Mouse (Mus musculus) heart, embryonic 14.5 days (tissue): ENCODE measurements around the gene Lrrc4c. TPM values are rescaled to one million over a fixed set of nuclear protein-coding genes. Genes with fewer than 3 reads are reported as not detected.
A peak's percentile ranks its signal among the peaks of the same experiment; 100 is the strongest.

Source experiments
- ATAC-seq: fragments of 200-750 bp; cut with Nextera tagmentation; 2 replicates; pipeline ENCODE4 v1.8.0; 2017; ENCODE audit warnings: low read depth, moderate TSS enrichment; ENCODE audit not compliant: insufficient number of reproducible peaks, insufficient read depth, low FRiP score
- H3K27ac ChIP-seq, 2 experiments: fragments of 200-500 bp in 1 of 2; fragments of 300-500 bp in 1 of 2; sonication (generic) in 1 of 2; replicated peaks in 1 of 2; 2 replicates each; pipeline ENCODE4 v1.5.1; 2012 to 2014; ENCODE audit warnings: low read depth in 2 of 2, low read length in 2 of 2, control low read depth in 1 of 2, mild to moderate bottlenecking in 1 of 2, mixed read lengths in 1 of 2; ENCODE audit not compliant: control insufficient read depth in 1 of 2, insufficient read depth in 1 of 2
- H3K27me3 ChIP-seq: fragments of 300-500 bp; sonication (generic); 2 replicates; pipeline ENCODE4 v1.6.1; 2014; ENCODE audit warnings: mild to moderate bottlenecking, low read length, control low read depth; ENCODE audit not compliant: control insufficient read depth, insufficient read depth
- H3K36me3 ChIP-seq: fragments of 300-500 bp; sonication (generic); 2 replicates; pipeline ENCODE4 v1.6.1; 2014; ENCODE audit warnings: mild to moderate bottlenecking, control low read depth, low read length, mixed read lengths; ENCODE audit not compliant: control insufficient read depth, insufficient read depth
- H3K4me1 ChIP-seq, 2 experiments: fragments of 200-500 bp in 1 of 2; fragments of 300-500 bp in 1 of 2; sonication (generic) in 1 of 2; 2 replicates each; pipeline ENCODE4 v1.6.1; 2012 to 2014; ENCODE audit warnings: low read length in 2 of 2, control low read depth in 1 of 2, mixed read lengths in 1 of 2; ENCODE audit not compliant: control insufficient read depth in 2 of 2, insufficient read depth in 2 of 2
- H3K4me2 ChIP-seq: fragments of 300-500 bp; sonication (generic); 2 replicates; pipeline ENCODE4 v1.6.1; 2014; ENCODE audit warnings: mild to moderate bottlenecking, low read length
- H3K4me3 ChIP-seq, 2 experiments: fragments of 200-500 bp in 1 of 2; fragments of 300-500 bp in 1 of 2; sonication (generic) in 1 of 2; 2 replicates each; pipeline ENCODE4 v1.5.1; 2012 to 2014; ENCODE audit warnings: low read length in 2 of 2, mild to moderate bottlenecking in 2 of 2, control low read depth in 1 of 2, low read depth in 1 of 2, moderate library complexity in 1 of 2; ENCODE audit not compliant: control insufficient read depth in 1 of 2, insufficient read depth in 1 of 2
- H3K9ac ChIP-seq: fragments of 300-500 bp; sonication (generic); 2 replicates; pipeline ENCODE4 v1.6.1; 2014; ENCODE audit warnings: mild to moderate bottlenecking, low read length
- H3K9me3 ChIP-seq: fragments of 300-500 bp; sonication (generic); 2 replicates; pipeline ENCODE4 v1.6.1; 2016; ENCODE audit warnings: low read length, control low read depth; ENCODE audit not compliant: control insufficient read depth
- WGBS: fragments of 180-500 bp; shearing (Covaris S2); extraction: QIAGEN DNeasy Blood & Tissue Kit; methylation state at CpG from one replicate; pipeline ENCODE4 v1.1.7; 2014; 5-methylcytosine and 5-hydroxymethylcytosine counted together
- polyA plus RNA-seq: library from polyadenylated mRNA; unstranded; fragments of >200 nt; fragmentation: Nextera tagmentation; extraction: Ambion mirVana; gene quantifications from 2 replicates; pipeline ENCODE4 v1.2.1, GENCODE M21; 2014

The Lrrc4c gene
- polyA plus RNA-seq, result 1.2 and 1.8 TPM in 2 replicates

DNA sequence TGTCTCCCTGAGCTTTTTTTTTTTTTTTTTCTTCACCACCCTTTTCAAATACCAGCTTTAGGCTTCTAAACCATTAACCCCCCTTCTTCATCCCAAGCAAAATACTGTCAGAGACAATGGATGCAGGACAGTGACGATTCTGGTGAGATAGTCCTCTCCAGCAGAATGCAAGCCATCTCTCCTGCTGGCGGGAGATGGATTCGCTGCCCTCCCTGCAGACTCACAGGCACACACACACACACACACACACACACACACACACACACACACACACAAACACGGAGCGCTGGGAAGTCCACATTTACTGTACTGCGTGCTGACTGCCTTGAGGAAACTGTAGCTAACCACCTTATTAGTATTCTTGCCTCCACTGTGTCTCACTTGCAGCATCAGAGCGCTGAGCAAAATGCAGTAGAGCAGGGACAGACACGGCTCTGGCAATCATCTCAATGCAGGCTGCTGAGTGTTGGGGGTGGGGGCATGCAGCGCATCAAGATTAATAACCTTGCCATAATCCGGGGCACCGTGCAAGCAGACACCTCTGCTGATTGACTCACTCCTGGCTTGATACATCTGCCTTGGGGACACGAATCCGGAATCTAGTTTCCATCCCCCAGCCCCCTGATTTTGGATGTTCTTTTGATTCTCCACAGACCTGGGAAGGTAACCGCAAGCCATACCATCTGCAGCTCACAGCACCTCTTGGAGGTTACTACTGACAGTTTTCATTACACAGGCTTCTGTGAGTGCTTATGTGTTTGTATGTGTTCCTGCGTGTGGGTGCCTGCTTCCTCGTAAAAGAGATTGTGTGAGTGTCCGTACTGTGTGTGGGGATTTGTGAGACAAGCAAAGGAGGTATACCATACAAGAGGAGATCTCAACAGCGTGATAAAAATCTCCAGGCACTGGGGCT, at the start of gene Lrrc4c:
Gene Lrrc4c (plus strand): TSS at position 783 of the 913 bp plus-strand sequence.
- peaks cover 4 to 13% of the 10 kb centered on the region in 2 experiments; a peak in 2 of 4 replicates for H3K4me1 ChIP-seq
- no peak within 1 kb of the TSS; a peak in 1 of 4 replicates for H3K27ac ChIP-seq
- WGBS, result 12% methylated on average over 18 of the region's 18 CpGs
- peak within 1 kb of the TSS; percentile 28 to 40 for H3K4me3 ChIP-seq
- peak within 1 kb of the TSS; percentile 62 for H3K9ac ChIP-seq
- ATAC-seq, result no peak; the same call in 1 of the 2 replicates
- no peaks in the 10 kb centered on the region for H3K36me3 ChIP-seq
- H3K27me3 ChIP-seq, result no peaks in the 10 kb centered on the region
- H3K4me2 ChIP-seq, result peak within 1 kb of the TSS; percentile 67
- no peaks in the 10 kb centered on the region for H3K9me3 ChIP-seq

DNA sequence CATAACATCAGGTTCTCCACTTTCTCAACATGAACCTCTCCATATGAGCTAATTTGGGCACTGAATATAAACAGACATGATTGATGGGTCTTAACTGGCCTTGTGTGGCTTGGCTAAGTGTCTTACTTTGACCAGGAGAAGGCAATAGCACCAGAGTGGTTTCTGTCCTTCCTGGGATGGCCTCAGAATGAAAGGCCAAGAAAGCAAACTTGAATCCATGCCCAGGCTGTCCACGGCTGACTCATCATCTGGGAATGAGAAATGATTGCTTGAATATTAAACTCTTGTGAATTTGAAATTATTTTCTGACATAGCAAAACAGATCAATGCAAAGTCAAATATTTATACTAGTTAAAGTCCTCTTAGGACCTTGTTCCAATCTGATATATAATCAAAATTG, 42.9 kb upstream of the Lrrc4c start:
- Histone ChIP-seq H3K4me2 (no peak overlapping the region), H3K27ac (no peak overlapping the region), H3K9me3 (no peaks in the 10 kb centered on the region), H3K4me3 (no peak overlapping the region), H3K9ac (no peak overlapping the region), H3K4me1 (no peaks in the 10 kb centered on the region), H3K27me3 (no peaks in the 10 kb centered on the region), H3K36me3 (no peaks in the 10 kb centered on the region)
- no peak for ATAC-seq
- 73% methylated on average over 1 of the region's 1 CpGs for WGBS

DNA sequence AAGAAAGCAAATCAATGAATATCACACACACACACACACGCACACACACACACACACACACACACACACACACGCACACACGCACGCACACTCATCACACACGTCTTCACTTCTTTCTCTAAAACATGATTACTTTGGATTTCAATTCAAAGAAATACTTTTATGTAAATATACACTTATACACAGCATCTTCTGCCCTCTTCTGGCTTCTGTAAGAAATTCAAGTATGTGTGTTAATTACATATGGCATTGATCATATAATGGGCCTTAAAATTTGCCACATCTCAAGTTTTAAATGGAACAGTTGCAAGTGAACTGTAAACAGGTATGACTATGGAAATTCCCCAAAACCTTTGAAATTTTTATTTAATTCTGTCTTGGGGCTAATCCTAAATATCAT, 35.0 kb upstream of the Lrrc4c start:
- ATAC-seq, result no peak
- Histone ChIP-seq H3K36me3 (no peaks in the 10 kb centered on the region), H3K9me3 (no peaks in the 10 kb centered on the region), H3K9ac (no peak overlapping the region), H3K27me3 (no peaks in the 10 kb centered on the region), H3K4me3 (no peak overlapping the region), H3K27ac (no peak overlapping the region), H3K4me2 (no peak overlapping the region), H3K4me1 (no peaks in the 10 kb centered on the region)
- WGBS, result 81% methylated on average over 5 of the region's 5 CpGs

DNA sequence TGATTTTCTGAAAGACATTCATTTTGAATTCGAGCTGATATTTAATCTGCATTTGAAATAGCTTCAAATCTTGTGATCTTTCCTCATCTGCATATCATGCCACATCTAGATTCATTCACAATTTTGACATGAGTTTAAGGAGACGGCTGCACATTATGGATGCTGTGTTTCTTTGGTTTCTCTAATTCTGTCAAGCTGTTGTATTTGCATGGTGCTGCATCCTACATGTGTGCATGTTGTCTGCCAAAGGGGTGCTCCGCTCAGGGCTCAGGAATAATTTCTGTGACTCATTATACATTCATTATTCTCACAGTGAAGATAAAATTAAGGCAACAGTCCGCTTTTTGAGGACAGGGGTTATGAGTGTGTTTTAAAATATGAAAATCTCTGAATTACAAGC, 30.5 kb upstream of the Lrrc4c start:
- ATAC-seq, result no peak
- Histone ChIP-seq H3K4me2 (no peak overlapping the region), H3K27me3 (no peaks in the 10 kb centered on the region), H3K4me3 (no peak overlapping the region), H3K27ac (no peak overlapping the region), H3K9ac (no peak overlapping the region), H3K4me1 (no peaks in the 10 kb centered on the region), H3K9me3 (no peaks in the 10 kb centered on the region), H3K36me3 (no peaks in the 10 kb centered on the region)
- 73% methylated on average over 4 of the region's 4 CpGs for WGBS

DNA sequence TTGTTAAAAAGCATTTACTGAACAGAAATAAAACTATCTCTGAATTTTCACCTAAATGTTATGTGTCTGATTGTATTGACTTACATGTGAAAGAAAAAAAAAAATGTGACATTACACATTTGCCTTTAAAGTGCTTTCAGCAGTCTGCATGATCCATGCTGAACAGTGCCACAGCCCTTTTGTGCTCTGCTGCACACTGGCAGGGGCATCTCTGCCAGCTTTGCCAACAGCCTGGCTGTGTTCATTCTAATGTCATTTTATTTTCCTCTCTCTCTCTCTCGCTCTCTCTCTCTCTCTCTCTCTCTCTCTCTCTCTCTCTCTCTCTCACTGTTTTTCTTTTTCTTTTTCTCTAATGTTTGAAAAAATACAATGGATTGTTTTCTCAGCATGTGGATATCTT, 27.4 kb upstream of the Lrrc4c start:
- WGBS, result 67% methylated on average over 1 of the region's 1 CpGs
- no peak overlapping the region for H3K4me2 ChIP-seq
- ATAC-seq, result no peak
- H3K27ac ChIP-seq, result no peak overlapping the region
- no peaks in the 10 kb centered on the region for H3K36me3 ChIP-seq
- H3K9ac ChIP-seq, result no peak overlapping the region
- H3K4me3 ChIP-seq, result no peak overlapping the region
- no peaks in the 10 kb centered on the region for H3K4me1 ChIP-seq
- H3K9me3 ChIP-seq, result no peaks in the 10 kb centered on the region
- H3K27me3 ChIP-seq, result no peaks in the 10 kb centered on the region

DNA sequence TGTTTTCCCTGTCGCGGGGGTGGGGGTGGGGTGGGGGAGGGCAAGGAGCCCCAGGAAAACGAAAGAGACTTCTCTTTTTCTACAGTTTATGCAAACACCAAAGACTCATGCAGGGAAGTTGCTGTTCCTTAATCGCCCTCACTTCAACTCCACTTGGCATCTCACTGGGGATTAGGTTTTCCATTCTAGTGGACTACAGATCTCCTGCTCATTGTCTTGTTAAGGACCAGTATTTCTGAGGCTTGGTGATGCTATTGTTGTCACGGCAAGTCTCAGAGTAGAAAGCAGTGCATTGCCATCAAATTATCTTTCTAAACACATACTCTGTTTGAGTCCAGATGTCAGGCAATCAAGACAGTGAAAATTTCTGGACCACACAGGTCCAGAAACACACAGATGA, 2.9 kb upstream of the Lrrc4c start:
- Histone ChIP-seq H3K27ac (no peak overlapping the region), H3K9me3 (no peaks in the 10 kb centered on the region), H3K4me3 (no peak overlapping the region), H3K36me3 (no peaks in the 10 kb centered on the region), H3K4me2 (peak overlapping the region; percentile 44), H3K4me1 (peaks cover 4 to 8% of the 10 kb centered on the region in 2 experiments; a peak in 2 of 4 replicates), H3K27me3 (no peaks in the 10 kb centered on the region), H3K9ac (0 out of 2 replicates have a peak overlapping the region, but pooled peaks have one; percentile 16)
- no peak for ATAC-seq
- 6% methylated on average over 5 of the region's 5 CpGs for WGBS

DNA sequence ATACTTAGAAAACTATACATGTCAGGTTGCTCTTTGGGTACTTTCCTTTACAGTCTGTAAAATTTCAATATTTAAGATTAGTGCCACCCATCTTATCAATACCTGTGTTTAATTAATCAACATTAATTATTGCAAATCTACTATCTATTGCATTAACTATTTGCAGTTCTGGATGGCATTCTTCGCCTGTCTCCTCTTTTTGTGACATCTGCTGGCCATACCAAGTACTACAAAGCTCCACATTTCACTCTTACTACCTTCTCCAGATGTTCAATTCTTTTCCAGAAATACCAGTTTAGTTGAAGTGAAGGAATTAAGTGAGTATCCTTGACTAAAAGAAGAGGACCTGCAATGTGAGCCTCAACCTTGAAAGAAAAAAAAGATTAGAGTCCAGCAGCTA, 1.4 kb upstream of the Lrrc4c start:
- no peak overlapping the region for H3K4me3 ChIP-seq
- peaks cover 4 to 13% of the 10 kb centered on the region in 2 experiments; a peak in 2 of 4 replicates for H3K4me1 ChIP-seq
- no peak overlapping the region for H3K27ac ChIP-seq
- WGBS, result 32% methylated on average over 1 of the region's 1 CpGs
- no peak overlapping the region for H3K9ac ChIP-seq
- H3K4me2 ChIP-seq, result no peak overlapping the region
- no peaks in the 10 kb centered on the region for H3K9me3 ChIP-seq
- H3K27me3 ChIP-seq, result no peaks in the 10 kb centered on the region
- ATAC-seq, result no peak
- no peaks in the 10 kb centered on the region for H3K36me3 ChIP-seq
